Mouse (Mus musculus) right cerebral cortex, postnatal 4 days (tissue): Measurements from ENCODE around the gene Gm525.
"Not testable (repeated sequence)": the region's sequence is repeated elsewhere in the genome, so short reads cannot be mapped to it uniquely, and the experiment has no call there.

Source experiments
- DNase-seq: peaks from one replicate; pipeline ENCODE4 v3.0.0-alpha.2; 2022

Gene Gm525

DNA sequence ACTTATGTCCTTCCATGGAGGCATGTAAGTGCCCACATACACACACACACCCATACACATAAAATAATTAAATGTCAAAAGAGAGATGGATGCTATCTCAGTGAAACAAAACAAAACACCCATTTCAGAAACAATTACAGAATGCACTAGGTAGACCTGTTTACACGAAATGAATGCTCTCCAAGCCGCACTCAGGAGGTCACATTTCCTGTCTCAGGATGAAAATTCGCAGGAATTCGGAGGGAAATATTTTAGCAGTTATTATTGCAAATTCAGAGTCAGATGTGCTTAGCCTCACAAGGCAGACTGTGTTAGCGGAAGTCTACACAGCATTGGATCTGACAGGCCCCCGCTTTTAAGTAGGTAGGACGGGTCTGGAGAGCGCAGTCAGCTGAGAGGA lies at the start of gene Gm525:
Gene Gm525 (plus strand): TSS at position 301 of the 400 bp plus-strand sequence.
- no peak for DNase-seq

- peak; percentile 39 for DNase-seq
Observed at GRCm38 (mm10) chr11:89024181-89024881, 49.3 kb upstream of the Gm525 start.

DNA sequence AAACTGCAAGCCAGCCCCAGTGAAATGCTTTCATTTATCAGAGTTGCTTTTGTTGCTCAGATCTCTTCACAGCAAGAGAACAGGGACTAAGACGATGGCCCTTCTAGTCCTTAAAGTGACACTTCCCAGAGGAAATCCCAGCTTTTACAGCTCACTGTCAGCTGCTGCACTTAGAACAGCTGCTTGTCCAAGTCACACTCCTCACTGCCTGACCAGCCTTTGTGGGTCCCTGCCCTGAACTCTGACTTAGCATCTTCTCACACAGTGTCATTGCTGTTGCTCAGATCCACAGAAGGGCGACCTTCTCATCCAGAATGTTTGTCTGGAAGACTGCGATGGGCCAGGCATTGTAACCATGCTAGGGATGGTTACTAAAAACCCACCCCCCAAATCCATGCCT lies 48.0 kb upstream of the Gm525 start:
- DNase-seq: no peak

GRCm38 (mm10) chr11:89026117-89026516 lies 47.5 kb upstream of the Gm525 start:
- no peak for DNase-seq

- no peak for DNase-seq
Observed at GRCm38 (mm10) chr11:89027955-89028361, 45.7 kb upstream of the Gm525 start.

DNA sequence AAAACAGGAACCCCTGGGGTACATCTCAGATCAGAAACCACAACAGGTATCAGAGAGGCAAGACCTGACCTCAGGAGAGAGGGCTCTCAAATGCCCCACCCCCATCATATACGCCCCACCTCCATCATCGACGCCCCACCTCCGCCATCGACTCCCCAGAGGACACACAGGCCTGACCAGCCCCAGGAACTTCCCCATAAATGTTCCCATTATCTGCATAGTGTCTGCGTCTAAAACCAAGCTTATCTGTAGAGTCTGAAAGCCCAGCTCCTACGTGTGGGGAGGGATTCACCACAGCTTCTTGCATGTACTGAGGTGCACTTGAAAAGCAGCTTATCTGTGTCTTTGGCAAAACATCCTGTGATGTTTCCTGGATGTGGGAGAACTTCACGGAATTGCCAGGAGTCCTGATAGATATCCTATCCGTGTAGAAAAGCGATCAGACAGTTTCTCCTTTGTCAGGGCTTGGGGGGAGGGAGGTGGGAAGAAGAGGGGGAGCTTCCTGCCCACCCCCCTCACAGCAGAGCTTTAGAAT lies 44.7 kb upstream of the Gm525 start:
- DNase-seq: no peak

GRCm38 (mm10) chr11:89030552-89030951 lies 43.1 kb upstream of the Gm525 start:
- DNase-seq: no peak

DNA sequence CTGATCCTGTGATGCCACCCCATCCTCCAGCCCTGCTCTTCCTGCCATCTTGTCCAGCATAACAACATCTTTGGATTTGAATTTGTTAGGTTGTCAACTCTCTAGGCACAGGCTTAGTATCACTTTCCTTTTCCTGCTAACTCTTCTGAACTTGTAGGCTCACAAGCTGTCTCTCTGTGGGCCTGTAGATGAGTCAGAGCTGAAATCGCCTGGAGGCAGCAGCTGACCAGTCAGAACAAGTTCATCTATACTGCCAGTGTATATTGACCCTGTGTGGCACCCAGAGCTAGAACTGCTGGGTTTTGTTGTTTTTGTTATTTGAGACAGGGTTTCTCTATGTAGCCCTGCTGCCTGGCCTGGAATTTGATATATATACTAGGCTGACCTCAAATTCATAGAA lies 42.5 kb upstream of the Gm525 start:
- DNase-seq: no peak

DNA sequence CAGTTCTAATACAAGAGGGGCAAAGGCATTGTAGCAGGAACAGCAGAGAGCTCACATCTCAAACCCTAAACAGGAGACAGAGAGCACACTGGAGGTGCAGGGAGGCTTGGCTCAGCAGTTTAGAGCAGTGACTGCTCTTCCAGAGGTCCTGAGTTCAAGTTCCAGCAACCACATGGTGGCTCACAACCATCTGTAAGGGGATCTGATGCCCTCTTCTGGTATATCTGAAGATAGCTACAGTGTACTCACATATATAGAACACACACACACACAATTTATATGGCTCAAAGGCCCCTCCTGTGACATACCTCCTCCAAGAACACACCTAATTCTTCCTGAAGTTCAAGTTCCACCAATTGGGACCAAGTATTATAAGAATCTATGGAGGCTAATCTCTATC lies 39.0 kb upstream of the Gm525 start:
- DNase-seq: no peak

DNA sequence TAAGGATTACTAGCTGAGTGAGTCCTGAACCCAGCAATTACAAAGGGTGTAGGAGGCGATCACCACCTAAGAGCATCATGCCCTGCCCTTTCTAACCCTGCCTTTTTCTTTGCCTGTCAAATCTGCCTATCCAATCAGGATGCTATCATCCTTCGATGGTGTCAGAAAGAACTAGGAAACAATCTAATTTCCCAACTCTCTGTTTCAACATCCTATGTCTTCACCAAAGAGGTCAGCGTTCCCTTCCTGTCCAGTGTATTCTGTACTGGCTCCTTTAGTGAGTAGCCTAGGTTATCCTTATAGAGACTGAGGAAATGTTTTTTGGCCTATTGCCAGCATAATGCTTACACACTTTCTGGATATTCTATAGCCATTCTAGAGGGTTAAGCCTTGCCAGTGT lies 38.1 kb upstream of the Gm525 start:
- no peak for DNase-seq

DNA sequence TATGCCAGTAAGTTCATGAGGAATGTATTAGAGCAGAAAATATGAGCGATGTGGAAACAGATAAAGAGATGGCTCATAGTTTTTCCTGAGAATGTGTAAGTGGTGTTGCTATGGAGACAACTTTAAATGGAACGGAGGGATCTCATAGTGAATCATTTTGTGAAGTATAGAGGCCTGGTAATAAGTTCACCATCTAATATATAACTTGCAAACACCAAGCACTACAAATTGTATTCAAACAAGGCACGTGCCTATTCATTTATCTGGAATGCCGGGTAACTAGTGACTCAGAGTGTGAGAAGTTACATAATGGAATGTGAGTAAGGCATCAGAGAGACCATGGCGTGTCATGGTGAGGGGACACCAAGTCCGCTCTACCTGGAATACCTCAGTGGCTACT lies 35.1 kb upstream of the Gm525 start:
- DNase-seq: no peak

DNA sequence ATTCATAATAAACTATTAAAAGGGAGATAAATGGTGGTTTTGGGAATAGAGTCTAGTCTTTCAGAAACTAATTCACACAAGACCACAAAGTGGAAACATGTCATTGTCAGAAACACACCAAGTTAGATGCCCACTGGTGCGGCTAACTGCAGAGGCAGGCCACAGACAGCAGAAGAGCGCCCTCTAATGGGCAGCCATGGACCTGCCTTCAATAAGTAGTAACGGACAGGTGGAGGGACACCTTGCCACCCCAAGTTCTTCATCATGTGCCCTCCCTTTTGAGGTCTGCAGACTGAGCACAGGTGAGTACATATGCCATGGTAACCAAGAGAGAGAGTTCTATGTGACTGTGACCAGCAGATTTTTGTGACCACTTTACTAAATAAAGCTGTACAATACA lies 34.3 kb upstream of the Gm525 start:
- DNase-seq: peak; percentile 35

DNA sequence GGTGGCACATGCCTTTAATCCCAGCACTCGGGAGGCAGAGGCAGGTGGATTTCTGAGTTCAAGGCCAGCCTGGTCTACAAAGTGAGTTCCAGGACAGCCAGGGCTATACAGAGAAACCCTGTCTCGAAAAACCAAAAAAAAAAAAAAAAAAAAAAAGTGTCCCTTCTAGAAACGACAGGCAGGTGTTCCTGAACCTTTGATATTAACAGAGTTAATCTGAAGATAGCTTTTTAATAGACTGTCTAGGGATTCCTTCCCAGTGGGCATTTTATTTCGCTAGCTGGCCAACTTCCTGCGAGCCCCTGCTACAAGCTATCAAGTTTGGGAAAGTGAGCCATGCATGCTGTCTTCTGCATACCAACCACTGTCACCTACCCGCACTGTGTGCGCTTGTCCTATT lies 32.6 kb upstream of the Gm525 start:
- DNase-seq: not testable (repeated sequence)

- DNase-seq: no peak
Observed at GRCm38 (mm10) chr11:89043046-89043445, 30.6 kb upstream of the Gm525 start.

GRCm38 (mm10) chr11:89045501-89045900 lies 28.1 kb upstream of the Gm525 start:
- DNase-seq: not testable (repeated sequence)

- DNase-seq: no peak
Observed at GRCm38 (mm10) chr11:89046021-89046420, 27.6 kb upstream of the Gm525 start.

DNA sequence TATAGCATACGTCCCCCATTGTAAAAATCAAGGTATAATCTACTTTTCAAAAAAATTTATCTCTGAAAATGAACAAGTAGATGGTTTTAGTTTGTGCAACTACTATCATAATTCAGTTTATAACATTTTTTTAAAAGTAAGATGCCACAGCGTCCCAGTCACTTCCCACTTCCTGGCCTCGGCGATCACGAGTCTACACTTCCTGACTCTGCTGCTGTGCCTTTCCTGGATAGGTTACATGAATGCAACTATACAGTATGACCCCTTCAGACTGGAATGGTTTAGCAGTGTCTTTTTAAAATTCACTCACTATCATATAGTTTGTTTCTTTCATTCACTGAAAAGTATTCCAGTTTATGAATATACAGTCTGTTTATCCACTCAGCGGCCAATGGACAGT lies 21.9 kb upstream of the Gm525 start:
- DNase-seq: no peak

DNA sequence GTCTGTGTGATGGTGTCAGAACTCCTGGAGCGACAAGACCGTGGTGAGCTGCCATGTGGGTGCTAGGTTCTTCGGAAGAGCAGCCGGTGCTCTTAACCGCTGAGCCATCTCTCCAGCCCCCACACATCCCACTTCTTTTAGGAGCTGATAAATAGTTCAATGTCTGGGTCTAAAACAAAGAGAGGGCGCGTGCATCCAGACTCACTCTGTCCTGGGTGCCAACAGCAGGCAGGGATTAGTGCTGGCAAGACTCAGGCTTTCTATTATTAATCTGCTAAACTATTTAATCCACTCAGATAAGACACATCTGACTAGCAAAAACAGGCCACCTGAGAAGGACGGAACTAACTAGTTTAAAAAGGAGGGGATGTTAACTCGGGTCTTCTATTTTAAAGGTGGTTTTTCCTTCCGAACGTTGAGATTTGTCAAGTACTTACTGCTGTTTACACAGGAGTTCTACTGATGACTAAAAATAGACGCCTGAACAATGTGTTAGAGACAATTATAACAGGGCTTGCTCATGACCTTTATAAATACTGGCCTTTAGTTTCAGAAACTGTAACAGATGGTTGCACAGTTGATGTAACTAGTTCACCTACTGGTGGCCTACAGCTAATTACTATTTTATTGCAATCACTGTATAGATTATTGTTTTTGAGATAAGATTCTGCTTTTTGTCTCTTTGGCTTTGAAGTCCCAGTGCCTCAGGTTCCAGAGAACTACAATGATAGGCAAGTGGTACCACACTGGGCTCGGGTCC lies 17.5 kb upstream of the Gm525 start:
- DNase-seq: no peak

- no peak for DNase-seq
Observed at GRCm38 (mm10) chr11:89058515-89059270, 14.9 kb upstream of the Gm525 start.

- peak; percentile 49 for DNase-seq
Observed at GRCm38 (mm10) chr11:89059919-89060422, 13.7 kb upstream of the Gm525 start.

DNA sequence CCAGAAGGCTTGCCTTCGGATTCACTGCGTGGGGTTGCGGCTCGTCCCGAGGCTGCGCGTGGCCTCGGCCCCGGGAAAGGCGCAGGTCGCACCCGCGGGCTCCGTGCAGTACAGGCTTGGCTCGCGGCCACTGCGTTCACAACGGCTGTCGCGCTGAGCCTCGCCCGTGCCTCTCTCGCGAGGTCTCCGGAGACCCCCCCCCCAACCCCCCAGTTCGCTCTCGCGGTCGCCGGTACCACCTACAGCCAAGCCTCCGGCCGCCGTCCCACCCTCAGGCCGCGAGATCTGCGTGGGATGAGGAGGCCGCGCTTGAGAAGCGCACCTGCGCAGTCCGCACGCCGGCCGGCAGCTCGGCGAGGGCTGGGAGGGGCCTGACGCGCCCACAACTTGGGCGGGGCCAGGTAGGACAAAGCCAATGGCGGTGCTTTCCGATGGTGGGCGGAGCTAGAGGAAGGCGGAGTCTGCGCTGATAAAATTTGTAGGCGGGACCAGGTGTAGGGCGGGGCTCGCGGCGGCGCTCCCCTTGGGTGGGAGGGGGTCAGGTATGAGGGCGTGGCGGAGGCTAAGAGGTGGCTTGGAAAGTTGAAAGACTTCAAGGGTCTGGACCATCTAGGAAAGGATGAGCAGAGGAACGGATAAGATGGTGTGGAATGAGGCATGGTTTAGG lies 13.1 kb upstream of the Gm525 start:
- peak; percentile 84 for DNase-seq

DNA sequence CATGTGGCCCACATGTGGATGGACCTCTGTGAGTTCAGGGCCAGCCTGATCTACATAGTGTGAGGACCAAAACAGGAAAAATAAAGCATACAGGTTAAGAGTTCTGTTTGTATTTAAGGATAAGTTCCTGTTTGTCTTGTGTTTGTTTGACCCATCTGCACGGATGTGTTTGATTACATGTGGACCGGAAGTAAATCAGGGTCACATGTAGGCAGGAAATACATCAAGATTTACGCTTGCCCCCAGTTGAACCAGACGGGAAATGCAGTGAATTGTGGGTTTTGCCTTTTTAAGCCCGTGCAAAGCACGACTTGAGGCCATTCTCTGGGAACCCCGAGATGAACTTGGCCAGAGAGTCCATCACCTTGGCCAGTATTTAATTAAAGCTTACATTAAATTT lies 12.3 kb upstream of the Gm525 start:
- no peak for DNase-seq

- DNase-seq: no peak
Observed at GRCm38 (mm10) chr11:89064312-89064711, 9.3 kb upstream of the Gm525 start.
